Mouse (Mus musculus): ENCODE measurements around the gene Acox1.

- TF ChIP-seq CTCF (IDR thresholded peaks at IDR 0.05; ENCODE audit: control insufficient read depth, insufficient read depth, insufficient read length) (no peak), MYOD1 (IDR thresholded peaks at IDR 0.05; ENCODE audit: control insufficient read depth, insufficient read length, low read depth) (no peak), FOSL1 (IDR thresholded peaks at IDR 0.05; ENCODE audit: insufficient read depth, low read length, poor library complexity, severe bottlenecking) (no peak), USF1 (IDR thresholded peaks at IDR 0.05; ENCODE audit: low read depth) (no peak), CEBPB (IDR thresholded peaks at IDR 0.05; ENCODE audit: low read depth) (no peak), MAX (IDR thresholded peaks at IDR 0.05) (no peak)
Measured at GRCm38 (mm10) chr11:116201151-116201550, 2.3 kb upstream of the Acox1 start.

All from C2C12 (cell line).